Mouse (Mus musculus) heart, postnatal 10 days (tissue): ENCODE results near the gene Fam189b. TPM values are rescaled to one million over a fixed set of nuclear protein-coding genes. Genes with fewer than 3 reads are reported as not detected.

Experiments used
- DNase-seq, 2 experiments: peaks; one replicate each; pipeline ENCODE4 v3.0.0; 2021
- intact Hi-C: fragments of 180-260 bp; cut with DNase I; formaldehyde crosslinking; loops from one replicate; pipeline ENCODE4 v1.15.1; 2025
- microRNA-seq, 2 experiments: library from miRNA; unstranded; fragments of <30 nt; microRNA quantifications; one replicate each; pipeline ENCODE4 v1.2.0; 2022
- total RNA-seq, 2 experiments: library from RNA; stranded (reverse); gene quantifications; 2 replicates each; pipeline ENCODE4 v1.2.3; 2021

Gene Fam189b
- total RNA-seq, 2 experiments from 2014 or later, result 7.9 to 8.3 TPM

DNA sequence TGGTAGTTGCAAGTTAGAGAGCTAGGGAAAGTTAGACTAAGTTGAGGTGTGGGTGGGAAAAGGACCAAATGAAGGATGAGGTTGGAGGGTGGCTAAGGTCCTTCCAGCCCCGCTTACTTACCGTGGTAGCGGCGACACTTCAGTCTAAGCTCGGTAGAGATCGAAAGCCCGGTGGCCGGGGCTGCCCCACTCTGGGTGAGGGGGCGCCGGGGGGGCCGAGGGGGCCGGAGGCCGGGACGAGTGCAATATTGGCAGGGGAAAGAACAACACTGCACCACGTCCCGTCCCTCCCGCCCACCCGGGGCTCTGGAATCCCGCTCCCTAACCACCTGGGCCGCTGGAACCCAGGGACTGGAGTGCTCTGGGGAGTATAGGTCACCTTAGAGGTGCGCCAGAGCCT lies 44.0 kb downstream of the Fam189b start, which contains the start of gene Mtx1:
Gene Mtx1, minus strand, starts transcription at position 189 of the 400 bp plus-strand sequence.
- intact Hi-C loops, result no loop called here
- no peak for DNase-seq

DNA sequence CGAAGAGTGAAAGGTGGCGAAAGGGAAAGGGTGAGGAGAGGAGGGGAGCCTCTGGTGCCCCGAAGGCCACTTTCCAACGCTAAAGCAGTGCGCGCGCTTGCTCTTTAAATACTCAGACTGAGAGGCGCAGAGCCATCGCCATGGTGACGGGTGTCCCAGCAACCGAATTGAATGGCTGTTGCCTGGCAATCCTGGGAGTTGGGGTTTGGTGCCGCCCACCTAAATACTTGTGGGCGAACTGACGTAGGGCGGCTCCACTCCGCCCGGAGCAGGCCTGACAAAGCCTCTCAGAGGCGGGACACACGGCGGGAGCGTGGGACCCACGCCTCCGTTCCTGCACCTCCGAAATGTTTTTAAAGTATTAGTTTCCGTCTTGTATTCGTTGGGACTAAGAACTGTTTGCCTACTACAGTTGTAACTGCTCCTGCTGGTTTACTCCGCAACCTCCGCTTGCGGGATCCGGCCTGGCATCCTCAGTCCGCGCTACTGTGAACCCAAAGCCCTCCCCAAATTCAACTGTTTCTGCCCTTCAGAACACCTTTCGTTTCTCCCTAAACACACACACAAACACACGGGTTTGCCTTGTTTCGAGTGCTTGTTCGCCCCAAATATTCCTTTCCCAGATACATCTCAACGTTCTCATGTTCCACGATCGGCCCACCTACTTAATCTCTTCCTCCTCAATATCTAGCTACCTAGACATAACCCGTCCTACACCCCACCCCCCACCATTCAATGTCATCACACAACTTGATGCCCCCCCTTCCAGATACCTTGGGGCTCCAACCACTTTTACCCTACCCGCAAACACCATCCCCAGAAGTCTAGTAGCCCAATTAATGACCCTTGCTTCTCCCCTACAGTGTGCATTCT lies 44.6 kb downstream of the Fam189b start:
- intact Hi-C loops, result no loop called here
- peak; percentile 89 to 90 for DNase-seq

DNA sequence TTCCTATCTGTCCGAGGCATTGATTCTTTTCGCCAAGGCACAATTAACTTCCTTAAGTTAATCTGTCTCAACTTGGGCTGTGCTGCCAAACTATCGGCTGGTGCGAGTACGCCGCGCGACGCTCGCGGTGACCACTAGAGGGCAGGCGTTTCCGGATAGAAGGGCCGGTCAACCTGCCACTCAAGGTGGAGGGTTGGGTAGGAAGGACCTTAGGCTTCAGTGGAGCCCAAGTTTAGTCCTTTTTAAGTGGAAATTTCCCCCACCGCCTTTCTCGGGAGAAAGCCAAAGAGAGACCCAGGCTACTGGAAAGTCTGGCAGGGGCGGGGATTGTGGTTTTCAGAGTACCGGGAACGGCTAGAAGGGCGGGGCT lies 45.2 kb downstream of the Fam189b start:
- intact Hi-C loops, result no loop called here
- DNase-seq, result peak; percentile 92 to 94

DNA sequence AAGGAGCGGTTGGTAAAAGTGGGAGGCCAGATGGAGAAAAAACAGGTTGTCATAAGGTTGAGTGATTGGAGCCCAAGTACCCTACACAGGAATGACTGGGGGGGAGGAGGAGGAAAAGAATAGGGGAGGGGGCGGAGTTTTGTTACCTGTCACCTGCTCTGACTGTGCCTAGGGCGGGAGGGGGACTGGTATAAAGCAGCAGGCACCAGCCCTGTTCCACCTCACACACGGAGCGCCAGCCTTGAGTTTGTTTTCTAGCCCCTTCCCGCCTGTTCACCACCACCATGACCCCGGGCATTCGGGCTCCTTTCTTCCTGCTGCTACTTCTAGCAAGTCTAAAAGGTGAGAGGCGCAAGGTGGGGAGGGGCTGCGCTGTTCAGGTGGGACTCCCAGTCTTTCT lies 45.9 kb downstream of the Fam189b start, which contains the start of gene Muc1:
Gene Muc1, plus strand, starts transcription at position 222 of the 400 bp plus-strand sequence.
- intact Hi-C loops, result no loop called here
- no peak for DNase-seq

DNA sequence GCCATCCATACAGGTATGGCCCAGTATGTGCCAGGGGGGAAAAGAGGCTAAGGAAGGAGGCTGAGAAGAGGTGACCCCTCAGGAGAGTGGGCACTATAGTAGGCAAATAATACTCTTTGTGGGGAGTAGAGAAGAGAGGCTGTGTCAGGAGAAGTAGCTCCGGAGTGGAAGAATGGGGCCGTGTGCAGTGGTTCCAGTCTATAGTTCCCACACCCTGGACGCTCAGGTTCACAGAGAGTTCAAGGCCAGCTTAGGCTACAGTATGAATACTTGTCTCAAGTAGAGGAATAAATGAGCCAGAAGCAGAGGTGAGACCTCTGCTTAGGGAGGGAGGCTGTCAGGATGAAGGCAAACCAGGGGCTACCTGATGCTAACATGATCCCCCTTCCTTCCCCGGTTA lies 46.3 kb downstream of the Fam189b start:
- intact Hi-C loops, result no loop called here
- DNase-seq, result no peak

DNA sequence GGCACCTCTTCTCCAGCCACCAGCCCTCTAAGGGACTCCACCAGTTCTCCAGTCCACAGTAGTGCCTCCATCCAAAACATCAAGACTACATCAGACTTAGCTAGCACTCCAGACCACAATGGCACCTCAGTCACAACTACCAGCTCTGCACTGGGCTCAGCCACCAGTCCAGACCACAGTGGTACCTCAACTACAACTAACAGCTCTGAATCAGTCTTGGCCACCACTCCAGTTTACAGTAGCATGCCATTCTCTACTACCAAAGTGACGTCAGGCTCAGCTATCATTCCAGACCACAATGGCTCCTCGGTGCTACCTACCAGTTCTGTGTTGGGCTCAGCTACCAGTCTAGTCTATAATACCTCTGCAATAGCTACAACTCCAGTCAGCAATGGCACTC lies 47.6 kb downstream of the Fam189b start:
- no peak for DNase-seq
- intact Hi-C loops, result no loop called here

DNA sequence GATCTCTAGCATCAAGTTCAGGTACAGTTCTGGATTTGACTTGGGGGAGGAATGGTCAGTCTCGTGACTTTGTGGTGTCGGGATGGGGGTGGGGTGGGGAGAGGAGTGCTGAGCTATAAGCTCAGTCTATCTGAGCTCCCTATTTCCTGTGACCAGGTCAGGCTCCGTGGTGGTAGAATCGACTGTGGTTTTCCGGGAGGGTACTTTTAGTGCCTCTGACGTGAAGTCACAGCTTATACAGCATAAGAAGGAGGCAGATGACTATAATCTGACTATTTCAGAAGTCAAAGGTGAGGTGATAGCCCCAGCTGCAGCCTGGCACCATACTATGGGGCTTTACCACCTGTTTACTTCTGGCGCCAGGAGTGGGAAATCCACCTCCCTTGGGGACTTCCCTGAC lies 48.4 kb downstream of the Fam189b start:
- no peak for DNase-seq
- intact Hi-C loops, result no loop called here

DNA sequence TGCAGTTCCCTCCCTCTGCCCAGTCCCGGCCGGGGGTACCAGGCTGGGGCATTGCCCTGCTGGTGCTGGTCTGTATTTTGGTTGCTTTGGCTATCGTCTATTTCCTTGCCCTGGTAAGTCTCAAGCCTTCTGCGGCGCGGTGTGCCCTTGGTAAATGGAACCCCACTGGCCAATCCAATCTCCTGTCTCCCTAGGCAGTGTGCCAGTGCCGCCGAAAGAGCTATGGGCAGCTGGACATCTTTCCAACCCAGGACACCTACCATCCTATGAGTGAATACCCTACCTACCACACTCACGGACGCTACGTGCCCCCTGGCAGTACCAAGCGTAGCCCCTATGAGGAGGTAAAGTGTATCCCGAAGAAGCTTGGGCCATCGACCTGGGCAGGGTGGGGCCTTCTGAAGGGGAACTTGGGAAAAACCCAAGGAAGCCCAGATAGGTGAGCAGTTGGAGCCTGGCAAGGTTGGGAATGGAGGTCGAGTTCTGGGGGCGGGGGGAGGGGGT lies 48.9 kb downstream of the Fam189b start:
- intact Hi-C loops, result no loop called here
- no peak for DNase-seq

DNA sequence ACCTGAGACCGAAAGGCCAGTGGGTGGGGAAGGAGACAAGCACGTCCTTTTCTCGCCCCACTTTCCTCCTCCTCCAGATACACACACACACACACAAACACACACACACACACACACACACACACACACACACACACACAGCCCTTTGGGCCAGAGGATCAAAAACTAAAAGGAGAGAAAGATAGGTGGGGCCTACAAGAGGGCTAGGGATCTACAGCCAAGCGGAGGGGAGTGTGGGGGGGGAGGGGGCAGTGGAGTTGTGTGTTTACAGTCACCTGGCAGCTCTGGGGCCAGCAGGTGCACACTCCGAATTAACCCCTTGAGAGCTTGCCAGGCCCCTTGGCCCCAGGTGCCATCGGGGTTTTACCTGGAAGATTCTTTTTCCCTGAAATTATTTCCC lies 49.7 kb downstream of the Fam189b start:
- intact Hi-C loops, result no loop called here

DNA sequence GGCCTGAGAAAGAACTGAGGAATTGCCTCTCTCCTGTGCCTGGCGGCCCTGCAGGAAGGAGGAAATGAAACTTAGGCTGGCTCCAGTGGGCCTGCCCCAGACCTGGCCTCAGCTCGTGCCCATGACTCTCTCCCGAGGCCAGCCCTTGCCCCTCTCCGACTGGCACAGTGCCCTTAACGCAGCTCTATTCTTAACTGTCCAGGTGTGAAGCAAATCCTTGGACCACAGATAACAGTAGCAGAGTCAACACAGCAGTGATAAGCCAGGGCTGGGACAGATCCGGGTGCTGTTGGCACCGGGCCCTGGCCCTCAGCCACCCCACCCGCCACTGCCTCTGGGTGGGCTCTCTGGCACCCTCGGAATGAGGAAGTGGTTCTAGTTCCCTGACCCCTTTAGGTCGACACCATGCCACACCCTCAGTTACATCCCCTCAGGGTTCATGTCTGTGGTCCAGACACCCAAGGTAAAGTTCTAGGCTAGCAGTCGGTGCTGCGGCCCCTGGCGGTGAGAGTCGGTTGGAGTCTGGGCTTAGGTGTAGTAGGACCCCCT lies 50.7 kb downstream of the Fam189b start:
- intact Hi-C loops, result no loop called here
- DNase-seq, result peak; percentile 44 to 55

More for the DNA sequence above, 49.7 kb downstream of the Fam189b start:
- DNase-seq, result no peak

DNA sequence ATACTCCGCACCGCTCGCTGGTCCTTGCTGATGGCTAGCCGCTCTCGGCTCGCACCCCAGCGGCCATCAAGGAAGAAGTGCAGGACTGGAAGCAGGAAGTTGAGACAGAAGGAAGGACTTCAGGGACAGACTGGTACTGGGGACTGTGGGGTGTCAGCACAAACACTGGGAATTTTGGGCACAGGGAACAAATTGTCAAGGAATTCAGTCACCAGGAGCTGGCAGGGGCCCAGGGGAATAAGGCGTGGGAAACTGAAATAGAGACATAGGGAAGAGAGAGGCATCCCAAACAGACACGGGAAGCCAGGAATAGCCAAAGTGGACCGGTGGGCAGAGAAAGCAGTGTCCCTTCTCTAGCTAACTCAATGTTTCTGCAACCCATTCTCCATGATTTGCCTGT lies 53.6 kb downstream of the Fam189b start:
- no peak for DNase-seq
- intact Hi-C loops, result no loop called here

DNA sequence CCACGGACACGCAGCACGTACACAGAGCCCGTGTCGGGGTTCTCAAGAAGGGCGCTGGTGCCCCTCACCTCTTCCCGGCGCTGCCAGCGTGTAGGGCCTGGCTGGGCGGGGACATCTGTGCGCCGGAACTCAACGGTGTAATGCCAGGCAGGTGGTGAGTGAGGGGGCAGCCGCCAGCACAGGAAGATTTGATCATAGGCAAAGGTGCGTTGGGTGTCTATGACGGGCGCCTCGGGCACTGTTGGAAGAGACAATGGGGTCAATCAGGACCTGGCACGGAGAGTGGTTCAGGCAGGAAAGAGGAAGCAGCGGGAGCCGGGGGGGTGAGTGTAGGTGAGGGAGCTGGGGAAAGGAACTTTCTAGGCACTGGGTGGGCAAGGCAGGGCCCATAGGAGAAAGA lies 54.7 kb downstream of the Fam189b start:
- intact Hi-C loops, result no loop called here
- no peak for DNase-seq

DNA sequence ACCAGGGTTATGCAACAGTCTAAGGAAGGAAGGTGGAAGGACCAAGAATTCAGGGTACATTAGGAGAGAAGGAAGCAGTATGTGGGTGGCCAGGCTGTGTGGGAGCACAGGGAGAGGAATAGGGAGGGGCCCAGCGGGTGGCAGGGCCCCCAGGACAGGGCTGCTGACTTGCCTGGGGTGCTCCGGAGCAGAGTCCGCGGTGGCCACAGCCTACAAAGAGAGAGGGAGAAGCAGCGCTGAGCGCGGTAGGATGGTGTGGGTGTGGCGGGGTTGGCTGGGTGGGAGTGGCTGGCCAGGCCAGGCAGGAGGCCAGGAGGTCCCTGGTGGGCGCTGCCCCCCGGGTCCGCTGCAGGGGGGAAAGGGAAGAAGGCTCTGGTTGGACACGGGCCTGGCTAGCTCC lies 55.6 kb downstream of the Fam189b start:
- intact Hi-C loops, result no loop called here

More for the DNA sequence above, 55.6 kb downstream of the Fam189b start:
- no peak for DNase-seq

Small RNA genes within 50 kb of the gene (microRNA-seq; reads per million reads assigned to microRNA genes)
- gene Mir92b, result 5.9 to 17.7 reads per million in 2 experiments

Other genes with a start within 250 kb of the Fam189b start
- 10 to 100 TPM; 45.4 to 46.0 TPM for gene Ash1l, start 232.5 kb upstream of the Fam189b start, total RNA-seq
- gene Dap3, start 232.0 kb upstream of the Fam189b start, total RNA-seq, result 100 to 1,000 TPM; 105 to 114 TPM
- 10 to 100 TPM; 12.6 to 15.0 TPM for gene Rusc1, start 89.8 kb upstream of the Fam189b start, total RNA-seq
- gene Gm43738, start 82.0 kb upstream of the Fam189b start, total RNA-seq, result not detected
- gene Fdps, start 81.2 kb upstream of the Fam189b start, total RNA-seq, result 10 to 100 TPM; 26.2 to 28.3 TPM
- gene Pklr, start 47.0 kb upstream of the Fam189b start, total RNA-seq, result not detected
- under 1 TPM; 0.19 to 0.60 TPM for gene Hcn3, start 22.9 kb upstream of the Fam189b start, total RNA-seq
- 10 to 100 TPM; 26.6 to 26.7 TPM for gene Clk2, start 18.3 kb upstream of the Fam189b start, total RNA-seq
- 10 to 100 TPM; 49.4 to 49.6 TPM for gene Scamp3, start 5.7 kb upstream of the Fam189b start, total RNA-seq
- gene Gba, start 19.8 kb downstream of the Fam189b start, total RNA-seq, result 10 to 100 TPM; 24.2 to 24.7 TPM
- 10 to 100 TPM; 20.4 to 21.8 TPM for gene Thbs3, start 32.0 kb downstream of the Fam189b start, total RNA-seq
- gene Mtx1, start 43.9 kb downstream of the Fam189b start, total RNA-seq, result 10 to 100 TPM; 73.7 to 77.2 TPM
- gene Muc1, start 45.9 kb downstream of the Fam189b start, total RNA-seq, result under 1 TPM; 0.20 to 0.34 TPM
- gene Krtcap2, start 62.8 kb downstream of the Fam189b start, total RNA-seq, result 10 to 100 TPM; 84.4 to 88.0 TPM
- gene Trim46, start 63.2 kb downstream of the Fam189b start, total RNA-seq, result 1 to 10 TPM in 1 of 2 experiments, under 1 TPM in 1; 0.77 to 1.1 TPM
- gene Dpm3, start 76.2 kb downstream of the Fam189b start, total RNA-seq, result 10 to 100 TPM; 60.2 to 64.2 TPM
- 10 to 100 TPM; 29.3 to 31.3 TPM for gene Slc50a1, start 87.4 kb downstream of the Fam189b start, total RNA-seq
- 10 to 100 TPM; 48.8 to 57.5 TPM for gene Efna1, start 98.0 kb downstream of the Fam189b start, total RNA-seq
- under 1 TPM in 1 of 2 experiments, not detected in 1; 0.17 TPM for gene Efna3, start 139.8 kb downstream of the Fam189b start, total RNA-seq
- gene Efna4, start 154.9 kb downstream of the Fam189b start, total RNA-seq, result 1 to 10 TPM; 1.9 to 2.2 TPM
- gene Adam15, start 166.9 kb downstream of the Fam189b start, total RNA-seq, result 100 to 1,000 TPM; 101 to 118 TPM
- under 1 TPM in 1 of 2 experiments, not detected in 1; 0.26 TPM for gene Dcst2, start 178.8 kb downstream of the Fam189b start, total RNA-seq
- under 1 TPM; 0.43 to 0.57 TPM for gene Dcst1, start 182.1 kb downstream of the Fam189b start, total RNA-seq
- 10 to 100 TPM; 20.2 to 25.6 TPM for gene Zbtb7b, start 211.6 kb downstream of the Fam189b start, total RNA-seq
- under 1 TPM in 1 of 2 experiments, not detected in 1; 0.64 TPM for gene Lenep, start 219.7 kb downstream of the Fam189b start, total RNA-seq
- 10 to 100 TPM; 44.4 TPM for gene Flad1, start 228.7 kb downstream of the Fam189b start, total RNA-seq
- 10 to 100 TPM; 26.6 to 26.9 TPM for gene Cks1b, start 235.2 kb downstream of the Fam189b start, total RNA-seq
- gene Shc1, start 235.3 kb downstream of the Fam189b start, total RNA-seq, result 10 to 100 TPM; 59.1 to 62.1 TPM
- 10 to 100 TPM; 16.8 to 22.3 TPM for gene Pygo2, start 247.1 kb downstream of the Fam189b start, total RNA-seq